8 mouse cellular contexts compared by ENCODE assay signal in genomic region chr4:133085783-133086342, GRCm38 (mm10). TPM values are rescaled to one million over a fixed set of nuclear protein-coding genes. Genes with fewer than 3 reads are reported as not detected.
DNase-seq lines count a peak whose midpoint lies in the region; ATAC-seq lines count a peak whose summit lies in the region.

No protein-coding gene starts in this region.

- H3K27ac ChIP-seq in kidney, embryonic 14.5 days (ENCODE audit: low read depth, low read length), result peak overlapping the region; percentile 89
- H3K27ac ChIP-seq in forebrain, embryonic 11.5 days (ENCODE audit: low read depth, low read length), result no peak overlapping the region
- H3K27ac ChIP-seq in limb, embryonic 10.5 days, result peak overlapping the region; percentile 78
- no peak overlapping the region for H3K27ac ChIP-seq in neural tube, embryonic 12.5 days

- no peak for DNase-seq in kidney, adult 8-10 months
- DNase-seq in forebrain, embryonic 11.5 days (ENCODE audit: low spot score), result no peak
- DNase-seq in limb, embryonic 10.5 days (ENCODE audit: low spot score), result no peak
- DNase-seq in adrenal gland, postnatal 14 days, result no peak
- no peak for DNase-seq in adipocyte (ENCODE audit: low spot score)
- no peak for DNase-seq in testis, postnatal 10 days (ENCODE audit: low spot score)

- no peaks in the 10 kb centered on the region for H3K36me3 ChIP-seq in kidney, embryonic 14.5 days (ENCODE audit: control insufficient read depth, insufficient read depth, low read length)
- no peaks in the 10 kb centered on the region for H3K36me3 ChIP-seq in forebrain, embryonic 11.5 days (ENCODE audit: control insufficient read depth, insufficient read depth, low read length)
- no peaks in the 10 kb centered on the region for H3K36me3 ChIP-seq in limb, embryonic 10.5 days
- no peaks in the 10 kb centered on the region for H3K36me3 ChIP-seq in neural tube, embryonic 12.5 days

- no peak for ATAC-seq in kidney, embryonic 14.5 days (ENCODE audit: low FRiP score, low TSS enrichment)
- peak; percentile 37; the same call in 1 of the 2 replicates for ATAC-seq in forebrain, embryonic 11.5 days (replicated peaks; ENCODE audit: low FRiP score)
- ATAC-seq in neural tube, embryonic 12.5 days (ENCODE audit: low FRiP score, low read depth), result no peak

- peak overlapping the region; percentile 80 for H3K4me2 ChIP-seq in kidney, embryonic 14.5 days (replicated peaks; ENCODE audit: low read depth, low read length)
- H3K4me2 ChIP-seq in forebrain, embryonic 11.5 days (ENCODE audit: low read depth, low read length, severe bottlenecking), result peak overlapping the region; percentile 79
- peak overlapping the region; percentile 89 for H3K4me2 ChIP-seq in neural tube, embryonic 12.5 days (replicated peaks)

- WGBS in kidney, embryonic 14.5 days, result 11% methylated on average over 12 of the region's 12 CpGs
- WGBS in forebrain, embryonic 11.5 days, result 11% methylated on average over 12 of the region's 12 CpGs
- WGBS in limb, embryonic 10.5 days, result 11% methylated on average over 12 of the region's 12 CpGs
- 9% methylated on average over 12 of the region's 12 CpGs for WGBS in neural tube, embryonic 12.5 days

- H3K9ac ChIP-seq in kidney, embryonic 14.5 days (ENCODE audit: low read depth, low read length), result peak overlapping the region; percentile 52
- no peak overlapping the region; the same call in 1 of the 2 replicates for H3K9ac ChIP-seq in forebrain, embryonic 11.5 days (ENCODE audit: low read length)
- no peak overlapping the region for H3K9ac ChIP-seq in neural tube, embryonic 12.5 days

- H3K9me3 ChIP-seq in kidney, embryonic 14.5 days (ENCODE audit: control insufficient read depth, low read length), result no peaks in the 10 kb centered on the region
- H3K9me3 ChIP-seq in forebrain, embryonic 11.5 days (ENCODE audit: control insufficient read depth, low read length), result no peaks in the 10 kb centered on the region
- H3K9me3 ChIP-seq in limb, embryonic 10.5 days (replicated peaks), result no peaks in the 10 kb centered on the region
- no peaks in the 10 kb centered on the region for H3K9me3 ChIP-seq in neural tube, embryonic 12.5 days

- no peaks in the 10 kb centered on the region for H3K27me3 ChIP-seq in kidney, embryonic 14.5 days (ENCODE audit: control insufficient read depth, insufficient read depth, low read length)
- peaks cover 8% of the 10 kb centered on the region for H3K27me3 ChIP-seq in forebrain, embryonic 11.5 days (ENCODE audit: control insufficient read depth, insufficient read depth, low read length)
- peaks cover 10% of the 10 kb centered on the region; the same call in 1 of the 2 replicates for H3K27me3 ChIP-seq in limb, embryonic 10.5 days (ENCODE audit: low read depth, poor library complexity, severe bottlenecking)
- peaks cover 3% of the 10 kb centered on the region; the same call in 1 of the 2 replicates for H3K27me3 ChIP-seq in neural tube, embryonic 12.5 days (replicated peaks)

- peaks cover 67% of the 10 kb centered on the region for H3K4me1 ChIP-seq in kidney, embryonic 14.5 days (ENCODE audit: control insufficient read depth, insufficient read depth, low read length)
- peaks cover 17% of the 10 kb centered on the region for H3K4me1 ChIP-seq in forebrain, embryonic 11.5 days (replicated peaks; ENCODE audit: control insufficient read depth, insufficient read depth, low read length)
- peaks cover 60% of the 10 kb centered on the region for H3K4me1 ChIP-seq in limb, embryonic 10.5 days
- peaks cover 46% of the 10 kb centered on the region for H3K4me1 ChIP-seq in neural tube, embryonic 12.5 days

- peak overlapping the region; percentile 36 for H3K4me3 ChIP-seq in kidney, embryonic 14.5 days (ENCODE audit: low read length)
- no peak overlapping the region for H3K4me3 ChIP-seq in forebrain, embryonic 11.5 days (ENCODE audit: low read depth, low read length)
- H3K4me3 ChIP-seq in limb, embryonic 10.5 days, result peak overlapping the region; percentile 59
- H3K4me3 ChIP-seq in neural tube, embryonic 12.5 days, result no peak overlapping the region

RNA-seq across cellular contexts. Expression of gene Wasf2, which starts 44.4 kb away (rescaled TPM):
- polyA plus RNA-seq in kidney, embryonic 14.5 days (2014; fragmentation: Nextera tagmentation; extraction: Ambion mirVana), result 103 and 143 TPM in 2 replicates
- polyA plus RNA-seq in forebrain, embryonic 11.5 days (2014; fragmentation: Nextera tagmentation; extraction: Ambion mirVana), result 28.8 and 33.2 TPM in 2 replicates
- polyA plus RNA-seq in limb, embryonic 10.5 days (2016; fragmentation: Nextera tagmentation; extraction: Ambion mirVana), result 62.9 and 73.7 TPM in 2 replicates
- 30.5 and 48.9 TPM in 2 replicates for polyA plus RNA-seq in neural tube, embryonic 12.5 days (2016; fragmentation: Nextera tagmentation; extraction: Ambion mirVana)
- total RNA-seq in adrenal gland, postnatal 14 days (2021), result 117 and 150 TPM in 2 replicates

Comparison
In these comparisons a context has a peak if more than half of its experiments do, and no peak if none do; other contexts are left out.
1. H3K27ac ChIP-seq: peak in kidney, embryonic 14.5 days (single experiment) and limb, embryonic 10.5 days (single experiment); none in forebrain, embryonic 11.5 days (single experiment) and neural tube, embryonic 12.5 days (single experiment).
2. H3K4me3 ChIP-seq: peak in kidney, embryonic 14.5 days (single experiment) and limb, embryonic 10.5 days (single experiment); none in forebrain, embryonic 11.5 days (single experiment) and neural tube, embryonic 12.5 days (single experiment).
3. Peak in every context shown above with its lines, with median percentiles within 50 percentile points of each other: H3K4me2 ChIP-seq.